In the genomic region with DNA sequence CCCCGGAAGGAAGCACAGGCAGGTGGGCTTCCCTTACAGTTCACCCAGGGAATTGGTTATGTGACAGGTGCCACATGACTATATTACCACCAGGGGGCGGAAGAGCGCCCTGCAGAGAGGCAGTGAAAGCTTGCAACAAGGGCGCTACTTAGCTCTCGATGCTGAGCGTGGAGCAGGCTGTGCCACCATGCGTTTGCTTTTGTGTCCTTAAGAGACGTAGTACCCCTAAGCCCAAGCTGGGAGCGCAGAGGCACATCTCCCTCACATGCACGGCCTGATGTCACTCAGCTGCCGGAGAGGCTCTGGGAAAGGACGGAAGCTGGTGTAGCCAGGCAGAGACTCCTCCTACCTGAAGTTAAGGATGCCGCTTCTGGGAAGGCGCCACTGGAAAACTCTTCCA, we compare ENCODE assay signal across 8 mouse cellular contexts. TPM values are rescaled to one million over a fixed set of nuclear protein-coding genes. Genes with fewer than 3 reads are reported as not detected.
DNase-seq lines count a peak whose midpoint lies in the region; ATAC-seq and TF ChIP-seq lines count a peak whose summit lies in the region.

No protein-coding gene starts in this region.

- WGBS in forebrain, embryonic 15.5 days = under 1% methylated on average over 14 of the region's 14 CpGs
- 6% methylated on average over 14 of the region's 14 CpGs for WGBS in hindbrain, embryonic 10.5 days
- WGBS in lung, embryonic 16.5 days = 2% methylated on average over 14 of the region's 14 CpGs

- no peaks in the 10 kb centered on the region for H3K9me3 ChIP-seq in MEL (replicated peaks; ENCODE audit: insufficient read depth, low read length)
- no peaks in the 10 kb centered on the region for H3K9me3 ChIP-seq in forebrain, embryonic 15.5 days
- H3K9me3 ChIP-seq in hindbrain, embryonic 10.5 days = no peaks in the 10 kb centered on the region
- no peaks in the 10 kb centered on the region for H3K9me3 ChIP-seq in lung, embryonic 16.5 days (ENCODE audit: control insufficient read depth, low read length)

- no peaks in the 10 kb centered on the region for H3K4me1 ChIP-seq in MEL (ENCODE audit: control insufficient read depth in 1 of 2, insufficient read depth in 2 of 2, low read length in 2 of 2)
- peaks cover 16% of the 10 kb centered on the region for H3K4me1 ChIP-seq in forebrain, embryonic 15.5 days
- H3K4me1 ChIP-seq in hindbrain, embryonic 10.5 days (replicated peaks) = peaks cover 24% of the 10 kb centered on the region
- peaks cover 3% of the 10 kb centered on the region; the same call in 1 of the 2 replicates for H3K4me1 ChIP-seq in lung, embryonic 16.5 days (replicated peaks; ENCODE audit: control insufficient read depth, insufficient read depth, low read length)

- ATAC-seq in forebrain, embryonic 15.5 days (replicated peaks) = peak; percentile 51
- ATAC-seq in lung, embryonic 16.5 days (ENCODE audit: low read depth) = peak; percentile 46

- H3K79me2 ChIP-seq in MEL (ENCODE audit: control insufficient read depth, insufficient read depth, low read length, poor library complexity) = no peaks in the 10 kb centered on the region

- H3K36me3 ChIP-seq in MEL (ENCODE audit: control insufficient read depth in 1 of 2, insufficient read depth in 2 of 2, low read length in 2 of 2) = no peaks in the 10 kb centered on the region
- H3K36me3 ChIP-seq in forebrain, embryonic 15.5 days = no peaks in the 10 kb centered on the region
- no peaks in the 10 kb centered on the region for H3K36me3 ChIP-seq in hindbrain, embryonic 10.5 days
- H3K36me3 ChIP-seq in lung, embryonic 16.5 days (ENCODE audit: control insufficient read depth, insufficient read depth, low read length) = no peaks in the 10 kb centered on the region

- peak; percentile 90 to 93 (median 91) for TF ChIP-seq CTCF in MEL (IDR thresholded peaks at IDR 0.05 in 2 of 3, conservative IDR thresholded peaks at IDR 0.05 in 1 of 3; ENCODE audit: control insufficient read depth in 1 of 3, insufficient read depth in 1 of 3, low read depth in 2 of 3, low read length in 3 of 3, poor library complexity in 1 of 3, severe bottlenecking in 1 of 3)

- TF ChIP-seq RAD21 in MEL (IDR thresholded peaks at IDR 0.05; ENCODE audit: low read depth, low read length) = peak; percentile 73

- H3K9ac ChIP-seq in MEL (ENCODE audit: control insufficient read depth, low read depth, low read length, poor library complexity, severe bottlenecking) = no peak overlapping the region
- peak overlapping the region; percentile 55 for H3K9ac ChIP-seq in forebrain, embryonic 15.5 days (replicated peaks)
- peak overlapping the region; percentile 58 for H3K9ac ChIP-seq in lung, embryonic 16.5 days (ENCODE audit: low read length)

- H3K27ac ChIP-seq in MEL (ENCODE audit: control insufficient read depth, low read depth, low read length) = no peak overlapping the region
- H3K27ac ChIP-seq in forebrain, embryonic 15.5 days (replicated peaks) = no peak overlapping the region
- peak overlapping the region; percentile 81 for H3K27ac ChIP-seq in hindbrain, embryonic 10.5 days
- H3K27ac ChIP-seq in lung, embryonic 16.5 days (ENCODE audit: low read length) = no peak overlapping the region

- DNase-seq in MEL (ENCODE audit: low read depth, low spot score) = peak; percentile 88
- DNase-seq in cerebellum, adult 11 months = peak; percentile 57
- peak; percentile 80 for DNase-seq in hindbrain, embryonic 10.5 days (ENCODE audit: low spot score)
- peak; percentile 77 for DNase-seq in layer of hippocampus, adult 9-11 months
- DNase-seq in ovary, postnatal 10 days (ENCODE audit: low spot score) = peak; percentile 27
- DNase-seq in thymus, postnatal 14 days = peak; percentile 78

- peak overlapping the region in 1 of 2 experiments; percentile 41; a peak in 2 of 4 replicates for H3K4me3 ChIP-seq in MEL (ENCODE audit: control insufficient read depth in 1 of 2, insufficient read depth in 1 of 2, low read depth in 2 of 2, low read length in 2 of 2)
- peak overlapping the region; percentile 38 for H3K4me3 ChIP-seq in forebrain, embryonic 15.5 days
- peak overlapping the region; percentile 50 for H3K4me3 ChIP-seq in hindbrain, embryonic 10.5 days
- peak overlapping the region; percentile 42 for H3K4me3 ChIP-seq in lung, embryonic 16.5 days (ENCODE audit: low read length)

- TF ChIP-seq EP300 in MEL (IDR thresholded peaks at IDR 0.05; ENCODE audit: low read depth in 1 of 2, low read length in 2 of 2) = no peak

- TF ChIP-seq POLR2A in MEL (IDR thresholded peaks at IDR 0.05; ENCODE audit: control insufficient read depth in 1 of 2, insufficient read depth in 1 of 2, low read depth in 1 of 2, low read length in 2 of 2, poor library complexity in 1 of 2) = no peak

- no peaks in the 10 kb centered on the region for H3K27me3 ChIP-seq in MEL (ENCODE audit: control insufficient read depth in 1 of 2, insufficient read depth in 2 of 2, low read length in 2 of 2)
- no peaks in the 10 kb centered on the region for H3K27me3 ChIP-seq in forebrain, embryonic 15.5 days
- peaks cover 10% of the 10 kb centered on the region; the same call in 1 of the 2 replicates for H3K27me3 ChIP-seq in hindbrain, embryonic 10.5 days (ENCODE audit: insufficient read depth, poor library complexity, severe bottlenecking)
- H3K27me3 ChIP-seq in lung, embryonic 16.5 days (ENCODE audit: control insufficient read depth, insufficient read depth, low read depth, low read length) = no peaks in the 10 kb centered on the region

- peak overlapping the region; percentile 78 for H3K4me2 ChIP-seq in forebrain, embryonic 15.5 days (replicated peaks)
- H3K4me2 ChIP-seq in lung, embryonic 16.5 days (ENCODE audit: low read depth, low read length) = peak overlapping the region; percentile 80

TF ChIP-seq in MEL, 35 proteins besides CTCF, POLR2A, EP300 and RAD21 (continues in another document):
- no peak for TF ChIP-seq CHD1 (IDR thresholded peaks at IDR 0.05; ENCODE audit: low read depth, low read length)
- TF ChIP-seq MAZ (IDR thresholded peaks at IDR 0.05; ENCODE audit: low read depth, low read length) = no peak
- TF ChIP-seq ELF1 (IDR thresholded peaks at IDR 0.05; ENCODE audit: low read depth, low read length) = no peak
- no peak for TF ChIP-seq KAT2A (conservative IDR thresholded peaks at IDR 0.05; ENCODE audit: low read depth, low read length)
- TF ChIP-seq MXI1 (IDR thresholded peaks at IDR 0.05; ENCODE audit: low read depth, low read length) = no peak
- no peak for TF ChIP-seq RCOR1 (IDR thresholded peaks at IDR 0.05; ENCODE audit: low read depth, low read length)
- no peak for TF ChIP-seq UBTF (IDR thresholded peaks at IDR 0.05; ENCODE audit: borderline replicate concordance, insufficient read depth, low read depth, low read length)
- peak; percentile 42; the same call in 1 of the 2 replicates for TF ChIP-seq MYC (IDR thresholded peaks at IDR 0.05; ENCODE audit: low read depth, low read length)
- TF ChIP-seq MEF2A (IDR thresholded peaks at IDR 0.05; ENCODE audit: extremely low read depth, insufficient replicate concordance, low read depth, low read length, poor library complexity, severe bottlenecking) = no peak
- TF ChIP-seq NRF1 (IDR thresholded peaks at IDR 0.05; ENCODE audit: insufficient read depth, low read depth, low read length, poor library complexity, severe bottlenecking) = no peak
- TF ChIP-seq SMC3 (IDR thresholded peaks at IDR 0.05; ENCODE audit: low read depth, low read length) = peak; percentile 88
- TF ChIP-seq ZC3H11A (IDR thresholded peaks at IDR 0.05; ENCODE audit: low read depth, low read length) = peak; percentile 65
- no peak for TF ChIP-seq ETS1 (IDR thresholded peaks at IDR 0.05; ENCODE audit: low read depth, low read length)
- TF ChIP-seq POLR2AphosphoS5 (IDR thresholded peaks at IDR 0.05; ENCODE audit: borderline replicate concordance, low read depth, low read length) = no peak
- TF ChIP-seq USF2 (IDR thresholded peaks at IDR 0.05; ENCODE audit: borderline replicate concordance in 1 of 2, insufficient read depth in 1 of 2, low read depth in 1 of 2, low read length in 2 of 2) = no peak
- no peak for TF ChIP-seq GABPA (IDR thresholded peaks at IDR 0.05; ENCODE audit: low read depth, low read length)
- TF ChIP-seq BHLHE40 (IDR thresholded peaks at IDR 0.05; ENCODE audit: borderline replicate concordance, low read depth, low read length) = no peak
- no peak for TF ChIP-seq ZMIZ1 (IDR thresholded peaks at IDR 0.05; ENCODE audit: low read depth, low read length)
- no peak for TF ChIP-seq TBP (IDR thresholded peaks at IDR 0.05; ENCODE audit: low read depth, low read length)
- TF ChIP-seq NELFE (IDR thresholded peaks at IDR 0.05; ENCODE audit: low read depth, low read length) = no peak
- no peak for TF ChIP-seq GATA1 (IDR thresholded peaks at IDR 0.05; ENCODE audit: low read depth, low read length)
- no peak for TF ChIP-seq E2F4 (IDR thresholded peaks at IDR 0.05; ENCODE audit: borderline replicate concordance, low read depth, low read length)
- no peak for TF ChIP-seq ZNF384 (IDR thresholded peaks at IDR 0.05; ENCODE audit: low read depth, low read length)
- no peak for TF ChIP-seq CHD2 (IDR thresholded peaks at IDR 0.05; ENCODE audit: low read length)
- no peak for TF ChIP-seq JUND (IDR thresholded peaks at IDR 0.05; ENCODE audit: low read depth, low read length)
- no peak for TF ChIP-seq SIN3A (IDR thresholded peaks at IDR 0.05; ENCODE audit: low read length)
- no peak for TF ChIP-seq ZKSCAN1 (IDR thresholded peaks at IDR 0.05; ENCODE audit: low read depth, low read length)
- no peak for TF ChIP-seq POLR2AphosphoS2 (IDR thresholded peaks at IDR 0.05; ENCODE audit: low read length)
- no peak for TF ChIP-seq MAFK (IDR thresholded peaks at IDR 0.05; ENCODE audit: borderline replicate concordance, low read depth, low read length)

RNA-seq across cellular contexts. Expression of gene Pstpip1, which starts 28.8 kb away (rescaled TPM):
- total RNA-seq in MEL (2012; rRNA removed) = 0.04 TPM in 1 of 2 replicates, not detected in the other
- polyA plus RNA-seq in MEL (2012; ENCODE audit: insufficient read depth in 1 of 2, insufficient read length in 2 of 2, low read depth in 1 of 2, low replicate concordance in 2 of 2, missing spikeins in 1 of 2) = under 1 TPM in 1 of 2 experiments, not detected in 1; 0.22 TPM
- polyA plus RNA-seq in forebrain, embryonic 15.5 days (2015; fragmentation: Nextera tagmentation; extraction: Ambion mirVana) = 0.33 and 0.60 TPM in 2 replicates
- 0.78 and 0.82 TPM in 2 replicates for polyA plus RNA-seq in hindbrain, embryonic 10.5 days (2016; fragmentation: Nextera tagmentation; extraction: Ambion mirVana)
- polyA plus RNA-seq in lung, embryonic 16.5 days (2015; fragmentation: Nextera tagmentation; extraction: Ambion mirVana) = 2.6 and 4.0 TPM in 2 replicates

RNA-seq across cellular contexts. Expression of gene Tspan3, which starts 46.7 kb away (rescaled TPM):
- total RNA-seq in MEL (2012; rRNA removed) = 48.3 and 49.5 TPM in 2 replicates
- polyA plus RNA-seq in MEL (2012; ENCODE audit: insufficient read depth in 1 of 2, insufficient read length in 2 of 2, low read depth in 1 of 2, low replicate concordance in 2 of 2, missing spikeins in 1 of 2) = 10 to 100 TPM; 62.6 to 87.3 TPM
- polyA plus RNA-seq in forebrain, embryonic 15.5 days (2015; fragmentation: Nextera tagmentation; extraction: Ambion mirVana) = 511 and 552 TPM in 2 replicates
- 546 and 562 TPM in 2 replicates for polyA plus RNA-seq in hindbrain, embryonic 10.5 days (2016; fragmentation: Nextera tagmentation; extraction: Ambion mirVana)
- polyA plus RNA-seq in lung, embryonic 16.5 days (2015; fragmentation: Nextera tagmentation; extraction: Ambion mirVana) = 406 and 422 TPM in 2 replicates

Comparison
In these comparisons a context has a peak if more than half of its experiments do, and no peak if none do; other contexts are left out.
1. DNase-seq: peak in every context shown above with its lines; median percentile 88 in MEL; 80 in hindbrain, embryonic 10.5 days; 78 in thymus, postnatal 14 days; 77 in layer of hippocampus, adult 9-11 months; 57 in cerebellum, adult 11 months; 27 in ovary, postnatal 10 days.